Mouse (Mus musculus): ENCODE measurements around the gene Gm8267. TPM values are rescaled to one million over a fixed set of nuclear protein-coding genes. Genes with fewer than 3 reads are reported as not detected.

The Gm8267 gene
- total and polyA plus RNA-seq, 3 experiments: not detected

Other genes starting within 250 kb of the Gm8267 start
- not detected in 2 replicates for gene Gm17093, start 232.1 kb downstream of the Gm8267 start, total RNA-seq (2012; rRNA removed)
- gene Gm17093, start 232.1 kb downstream of the Gm8267 start, polyA plus RNA-seq (2012; ENCODE audit: insufficient read depth in 1 of 2, insufficient read length in 2 of 2, low read depth in 1 of 2, low replicate concordance in 2 of 2, missing spikeins in 1 of 2): not detected
- not detected in 2 replicates for gene Gm8247, start 167.2 kb downstream of the Gm8267 start, total RNA-seq (2012; rRNA removed)
- not detected for gene Gm8247, start 167.2 kb downstream of the Gm8267 start, polyA plus RNA-seq (2012; ENCODE audit: insufficient read depth in 1 of 2, insufficient read length in 2 of 2, low read depth in 1 of 2, low replicate concordance in 2 of 2, missing spikeins in 1 of 2)
- not detected in 2 replicates for gene Gm5624, start 122.4 kb downstream of the Gm8267 start, total RNA-seq (2012; rRNA removed)
- not detected for gene Gm5624, start 122.4 kb downstream of the Gm8267 start, polyA plus RNA-seq (2012; ENCODE audit: insufficient read depth in 1 of 2, insufficient read length in 2 of 2, low read depth in 1 of 2, low replicate concordance in 2 of 2, missing spikeins in 1 of 2)
- gene Gm8257, start 43.9 kb downstream of the Gm8267 start, total RNA-seq (2012; rRNA removed): not detected in 2 replicates
- gene Gm8257, start 43.9 kb downstream of the Gm8267 start, polyA plus RNA-seq (2012; ENCODE audit: insufficient read depth in 1 of 2, insufficient read length in 2 of 2, low read depth in 1 of 2, low replicate concordance in 2 of 2, missing spikeins in 1 of 2): under 1 TPM in 1 of 2 experiments, not detected in 1; 0.70 TPM
- gene Ptgdr, start 109.0 kb upstream of the Gm8267 start, total RNA-seq (2012; rRNA removed): not detected in 2 replicates
- gene Ptgdr, start 109.0 kb upstream of the Gm8267 start, polyA plus RNA-seq (2012; ENCODE audit: insufficient read depth in 1 of 2, insufficient read length in 2 of 2, low read depth in 1 of 2, low replicate concordance in 2 of 2, missing spikeins in 1 of 2): not detected
- gene Ptger2, start 237.9 kb upstream of the Gm8267 start, total RNA-seq (2012; rRNA removed): not detected in 2 replicates
- gene Ptger2, start 237.9 kb upstream of the Gm8267 start, polyA plus RNA-seq (2012; ENCODE audit: insufficient read depth in 1 of 2, insufficient read length in 2 of 2, low read depth in 1 of 2, low replicate concordance in 2 of 2, missing spikeins in 1 of 2): not detected